Mouse (Mus musculus) testis, adult 2 months (tissue): Measurements from ENCODE around the gene Slc12a9.

ENCODE experiments used
- CTCF ChIP-seq: fragments of 200-500 bp; IDR thresholded peaks from 2 replicates; pipeline ENCODE4 v1.5.1; 2012; ENCODE audit warnings: low read depth, mild to moderate bottlenecking, inconsistent platforms, low read length, moderate library complexity; ENCODE audit not compliant: control insufficient read depth, insufficient read depth, insufficient replicate concordance
- POLR2A ChIP-seq: fragments of 200-500 bp; IDR thresholded peaks from 2 replicates; pipeline ENCODE4 v1.6.1; 2012; ENCODE audit warnings: low read depth, mild to moderate bottlenecking, inconsistent platforms, low read length, moderate library complexity; ENCODE audit not compliant: control insufficient read depth

DNA sequence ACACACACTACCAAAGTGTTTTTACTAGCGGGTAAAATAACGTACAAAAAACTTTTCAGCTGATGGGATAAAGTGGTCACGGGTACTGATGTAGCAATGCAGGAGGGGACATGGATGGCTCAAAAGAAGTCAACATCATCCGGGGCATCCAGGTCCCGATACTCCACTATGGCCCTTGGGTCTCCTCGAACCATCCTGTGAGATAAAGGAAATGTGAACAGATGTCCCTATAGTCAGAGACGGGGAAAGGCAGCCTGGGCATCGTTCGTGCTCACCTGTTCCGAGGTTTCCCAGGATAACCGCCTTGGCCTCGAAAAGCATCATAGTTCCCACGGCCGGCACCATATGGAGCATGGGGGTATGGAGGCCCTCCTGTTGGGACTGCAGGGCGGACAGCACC lies 37.7 kb downstream of the Slc12a9 start:
- no peak for TF ChIP-seq CTCF
- no peak for TF ChIP-seq POLR2A
